20 mouse cellular contexts compared by ENCODE assay signal in the genomic region with DNA sequence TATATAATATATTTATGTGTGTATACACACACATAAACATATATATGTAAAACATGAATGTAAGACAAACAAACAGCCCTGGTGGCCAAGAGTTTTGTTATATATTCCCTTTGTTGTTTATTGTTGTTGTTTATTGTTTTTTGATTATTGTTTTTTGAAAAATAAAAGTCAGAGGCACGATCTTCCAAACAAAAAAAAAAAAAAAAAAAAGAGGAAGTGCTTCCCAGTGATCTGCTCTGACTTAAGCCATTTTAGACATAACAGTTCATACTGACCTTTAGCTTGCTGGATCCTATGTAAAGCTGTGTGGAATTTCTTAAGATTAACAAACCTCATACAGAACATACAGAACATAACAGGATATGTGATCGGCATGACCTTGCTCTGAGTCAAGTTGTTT. TPM values are rescaled to one million over a fixed set of nuclear protein-coding genes. Genes with fewer than 3 reads are reported as not detected.
DNase-seq lines count a peak whose midpoint lies in the region; ATAC-seq and TF ChIP-seq lines count a peak whose summit lies in the region.
"Had no signal": no experiment of that assay in that cellular context is flagged by ENCODE, and none has a peak within 500 bp of the region (broad histone marks: within the 10 kb centered on the region; RNA-seq: fewer than 3 reads in every experiment).

No protein-coding gene starts in this region.

- TF ChIP-seq RAD21 in CH12.LX (IDR thresholded peaks at IDR 0.05; ENCODE audit: low read depth, low read length) = no peak
- no peak for TF ChIP-seq RAD21 in MEL (IDR thresholded peaks at IDR 0.05; ENCODE audit: low read depth, low read length)

- H3K27me3 ChIP-seq in CH12.LX (replicated peaks) (no peaks in the 10 kb centered on the region), MEL (ENCODE audit: control insufficient read depth in 1 of 2, insufficient read depth in 2 of 2, low read length in 2 of 2) (peaks cover 2% of the 10 kb centered on the region in 2 experiments; a peak in 3 of 4 replicates)
- no peaks in the 10 kb centered on the region for H3K27me3 ChIP-seq in neural tube, embryonic 15.5 days (replicated peaks)

- H3K36me3 ChIP-seq in CH12.LX (replicated peaks in 1 of 2; ENCODE audit: control insufficient read depth in 1 of 2, insufficient read depth in 1 of 2, low read length in 1 of 2) (no peaks in the 10 kb centered on the region), MEL (ENCODE audit: control insufficient read depth in 1 of 2, insufficient read depth in 2 of 2, low read length in 2 of 2) (no peaks in the 10 kb centered on the region; a peak in 1 of 4 replicates)
- no peaks in the 10 kb centered on the region for H3K36me3 ChIP-seq in neural tube, embryonic 15.5 days
- H3K36me3 ChIP-seq: G1E had no signal

- H3K27ac ChIP-seq in CH12.LX (ENCODE audit: insufficient read depth, low read depth) (no peak overlapping the region), MEL (ENCODE audit: control insufficient read depth, low read depth, low read length) (no peak overlapping the region)
- no peak overlapping the region for H3K27ac ChIP-seq in neural tube, embryonic 15.5 days (replicated peaks)

- dilution Hi-C loops in CH12.LX (cut with MboI; ENCODE audit: extremely low pct_ligation_motif_present, extremely low pct_unique_long_range_greater_than_20kb, low sequenced_read_pairs) = no loop called here

- TF ChIP-seq EP300 in CH12.LX (IDR thresholded peaks at IDR 0.05; ENCODE audit: low read length) (no peak), MEL (IDR thresholded peaks at IDR 0.05; ENCODE audit: low read depth in 1 of 2, low read length in 2 of 2) (no peak)

- 86% methylated on average over 2 of the region's 2 CpGs for WGBS in neural tube, embryonic 15.5 days

- DNase-seq in CH12.LX (ENCODE audit: extremely low read depth) = no peak
- no peak for DNase-seq in MEL (ENCODE audit: low read depth, low spot score)
- no peak for DNase-seq in retina, embryonic 14.5 days (ENCODE audit: low spot score)
- DNase-seq: adrenal gland, adult 2 months; adrenal gland, adult 8-10 months; adrenal gland, postnatal 10 days; adrenal gland, postnatal 14 days; adrenal gland, postnatal 25 days; adrenal gland, postnatal 36 days; B cell, adult 2 months; cerebellum, adult 11 months; cerebellum, adult 11-12 months; cerebellum, adult 18-20 months; cerebellum, adult 2 months; cerebellum, adult 8-10 months had no signal

- TF ChIP-seq POLR2A in CH12.LX (IDR thresholded peaks at IDR 0.05; ENCODE audit: low read depth, low read length) (no peak), MEL (IDR thresholded peaks at IDR 0.05; ENCODE audit: control insufficient read depth in 1 of 2, insufficient read depth in 1 of 2, low read depth in 1 of 2, low read length in 2 of 2, poor library complexity in 1 of 2) (no peak)

- H3K79me2 ChIP-seq in CH12.LX (replicated peaks; ENCODE audit: control insufficient read depth, extremely low read depth, insufficient read depth, poor library complexity, severe bottlenecking) (no peaks in the 10 kb centered on the region), MEL (ENCODE audit: control insufficient read depth, insufficient read depth, low read length, poor library complexity) (no peaks in the 10 kb centered on the region)

- H3K9me3 ChIP-seq in CH12.LX (replicated peaks; ENCODE audit: low read length) = no peaks in the 10 kb centered on the region
- no peaks in the 10 kb centered on the region for H3K9me3 ChIP-seq in MEL (replicated peaks; ENCODE audit: insufficient read depth, low read length)
- H3K9me3 ChIP-seq in neural tube, embryonic 15.5 days (replicated peaks) = no peaks in the 10 kb centered on the region

- H3K4me1 ChIP-seq in CH12.LX (ENCODE audit: control insufficient read depth in 1 of 2, insufficient read depth in 2 of 2) = no peaks in the 10 kb centered on the region
- H3K4me1 ChIP-seq in MEL (ENCODE audit: control insufficient read depth in 1 of 2, insufficient read depth in 2 of 2, low read length in 2 of 2) = no peaks in the 10 kb centered on the region
- no peaks in the 10 kb centered on the region for H3K4me1 ChIP-seq in neural tube, embryonic 15.5 days

- H3K9ac ChIP-seq in CH12.LX (ENCODE audit: insufficient read depth, low read depth) (no peak overlapping the region), MEL (ENCODE audit: control insufficient read depth, low read depth, low read length, poor library complexity, severe bottlenecking) (no peak overlapping the region)
- no peak overlapping the region for H3K9ac ChIP-seq in neural tube, embryonic 15.5 days (replicated peaks)

- TF ChIP-seq CTCF in CH12.LX (conservative IDR thresholded peaks at IDR 0.05 in 1 of 2, IDR thresholded peaks at IDR 0.05 in 1 of 2; ENCODE audit: low read depth in 2 of 2, low read length in 2 of 2) (no peak), MEL (IDR thresholded peaks at IDR 0.05 in 2 of 3, conservative IDR thresholded peaks at IDR 0.05 in 1 of 3; ENCODE audit: control insufficient read depth in 1 of 3, insufficient read depth in 1 of 3, low read depth in 2 of 3, low read length in 3 of 3, poor library complexity in 1 of 3, severe bottlenecking in 1 of 3) (no peak)

- H3K4me2 ChIP-seq in CH12.LX (ENCODE audit: insufficient read depth, low read depth, poor library complexity, severe bottlenecking) = no peak overlapping the region
- H3K4me2 ChIP-seq in neural tube, embryonic 15.5 days = no peak overlapping the region

- in situ Hi-C loops in CH12.LX (cut with MboI; ENCODE audit: low pct_ligation_motif_present, low pct_unique_long_range_greater_than_20kb, low sequenced_read_pairs) = no loop called here

- no peak overlapping the region for H3K4me3 ChIP-seq in CH12.LX (replicated peaks in 1 of 3; ENCODE audit: low read depth in 2 of 3, low read length in 2 of 3, poor library complexity in 1 of 3)
- H3K4me3 ChIP-seq in MEL (ENCODE audit: control insufficient read depth in 1 of 2, insufficient read depth in 1 of 2, low read depth in 2 of 2, low read length in 2 of 2) = no peak overlapping the region
- H3K4me3 ChIP-seq in neural tube, embryonic 15.5 days (replicated peaks) = no peak overlapping the region

- no peak for ATAC-seq in neural tube, embryonic 15.5 days (ENCODE audit: low FRiP score)
- ATAC-seq: activated CD4-positive, CD25-positive, alpha-beta regulatory T cell, adult 4 months; CD4-positive, CD25-positive, alpha-beta regulatory T cell, adult 4 months; Patski had no signal

TF ChIP-seq in CH12.LX, 34 proteins besides CTCF, POLR2A, EP300 and RAD21:
- TF ChIP-seq ZNF384 (IDR thresholded peaks at IDR 0.05; ENCODE audit: low read depth, low read length) (peak; percentile 44), UBTF (IDR thresholded peaks at IDR 0.05; ENCODE audit: low read depth, low read length) (no peak)

TF ChIP-seq in MEL, 35 proteins besides CTCF, POLR2A, EP300 and RAD21:
- TF ChIP-seq CHD1 (IDR thresholded peaks at IDR 0.05; ENCODE audit: low read depth, low read length) = no peak
- TF ChIP-seq ZNF384 (IDR thresholded peaks at IDR 0.05; ENCODE audit: low read depth, low read length) = peak; percentile 96

RNA-seq across cellular contexts. Expression of gene Kdm3a, which starts 19.1 kb away (rescaled TPM):
- total RNA-seq in CH12.LX (2012; rRNA removed) (12.9 and 22.5 TPM in 2 replicates), CH12.LX (2014; rRNA removed) (38.1 and 43.5 TPM in 2 replicates), MEL (2012; rRNA removed) (14.4 and 27.2 TPM in 2 replicates)
- polyA plus RNA-seq in CH12.LX (2012; ENCODE audit: insufficient read length, low read depth) (12.3 and 14.7 TPM in 2 replicates), MEL (2012; ENCODE audit: insufficient read depth in 1 of 2, insufficient read length in 2 of 2, low read depth in 1 of 2, low replicate concordance in 2 of 2, missing spikeins in 1 of 2) (10 to 100 TPM in 1 of 2 experiments, not detected in 1; 35.5 TPM)
- polyA plus RNA-seq in neural tube, embryonic 15.5 days (2015; fragmentation: Nextera tagmentation; extraction: Ambion mirVana) = 28.3 and 32.4 TPM in 2 replicates

RNA-seq across cellular contexts. Expression of gene Reep1, which starts 55.5 kb away (rescaled TPM):
- 0.38 and 1.3 TPM in 2 replicates for total RNA-seq in CH12.LX (2012; rRNA removed)
- total RNA-seq in CH12.LX (2014; rRNA removed) = 0.97 and 1.2 TPM in 2 replicates
- polyA plus RNA-seq in CH12.LX (2012; ENCODE audit: insufficient read length, low read depth) = 0.33 and 0.34 TPM in 2 replicates
- 0.07 and 0.12 TPM in 2 replicates for total RNA-seq in MEL (2012; rRNA removed)
- under 1 TPM in 1 of 2 experiments, not detected in 1; 0.36 TPM for polyA plus RNA-seq in MEL (2012; ENCODE audit: insufficient read depth in 1 of 2, insufficient read length in 2 of 2, low read depth in 1 of 2, low replicate concordance in 2 of 2, missing spikeins in 1 of 2)
- polyA plus RNA-seq in neural tube, embryonic 15.5 days (2015; fragmentation: Nextera tagmentation; extraction: Ambion mirVana) = 255 and 285 TPM in 2 replicates
- polyA plus RNA-seq: G1E had no signal

Comparison
In these comparisons a context has a peak if more than half of its experiments do, and no peak if none do; other contexts are left out.
1. RNA of gene Reep1, which starts 55.5 kb away (polyA plus RNA-seq): 255 to 285 TPM in neural tube, embryonic 15.5 days; 0.36 TPM in MEL and 0.33 to 0.34 TPM in CH12.LX; every median in the first group is over 100 times any median in the second.
2. Of the 35 proteins assayed by ChIP-seq in both MEL and CH12.LX: peak only in MEL: none; only in CH12.LX: none; in both: ZNF384; in neither: 34.